13 mouse cellular contexts compared by ENCODE assay signal in the genomic region with DNA sequence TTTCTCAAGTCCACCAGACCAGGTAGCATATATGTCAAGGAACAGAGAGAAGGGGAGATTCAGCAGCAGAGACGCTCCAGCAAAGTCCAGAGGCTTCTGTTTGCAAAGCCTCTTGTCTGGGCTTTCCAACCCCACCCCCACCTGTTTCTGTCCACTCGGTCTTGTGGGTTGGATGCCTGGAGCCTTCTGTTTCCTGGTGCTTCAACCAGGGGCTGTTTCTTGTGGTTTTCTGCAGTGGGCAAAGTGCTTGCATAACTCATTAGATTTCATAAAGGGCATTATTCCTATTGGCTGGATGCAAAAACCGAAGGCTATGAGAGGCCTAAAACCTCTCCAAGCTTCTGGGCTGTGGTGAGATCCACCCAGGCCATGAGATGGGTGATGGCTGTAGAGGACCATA. TPM values are rescaled to one million over a fixed set of nuclear protein-coding genes. Genes with fewer than 3 reads are reported as not detected.
DNase-seq lines count a peak whose midpoint lies in the region; ATAC-seq lines count a peak whose summit lies in the region.
"Had no signal": no experiment of that assay in that cellular context is flagged by ENCODE, and none has a peak within 500 bp of the region (broad histone marks: within the 10 kb centered on the region; RNA-seq: fewer than 3 reads in every experiment).

No protein-coding gene starts in this region.

- 71% methylated on average over 3 of the region's 3 CpGs for WGBS in heart, embryonic 10.5 days
- WGBS in liver, embryonic 13.5 days (ENCODE audit: insufficient replicate concordance) = 42% methylated on average over 3 of the region's 3 CpGs

- no peaks in the 10 kb centered on the region for H3K9me3 ChIP-seq in heart, embryonic 10.5 days
- no peaks in the 10 kb centered on the region for H3K9me3 ChIP-seq in liver, embryonic 13.5 days (replicated peaks)

- DNase-seq in heart, embryonic 10.5 days (ENCODE audit: low spot score) = no peak
- DNase-seq in heart, postnatal 10 days = no peak
- DNase-seq in liver, embryonic 13.5 days = no peak
- no peak for DNase-seq in liver
- DNase-seq in lung, postnatal 36 days = peak; percentile 76
- no peak for DNase-seq in adrenal gland, postnatal 25 days
- no peak for DNase-seq in right cerebral cortex, postnatal 14 days
- DNase-seq: cerebellum, adult 11 months; kidney, adult 9 months; thymus, adult 2 months had no signal

- H3K4me2 ChIP-seq in liver, embryonic 13.5 days = no peak overlapping the region

- H3K9ac ChIP-seq in liver, embryonic 13.5 days = no peak overlapping the region

- peaks cover 56% of the 10 kb centered on the region for H3K36me3 ChIP-seq in heart, embryonic 10.5 days
- peaks cover 23% of the 10 kb centered on the region; the same call in 1 of the 2 replicates for H3K36me3 ChIP-seq in liver, embryonic 13.5 days

- H3K4me1 ChIP-seq in heart, embryonic 10.5 days = peaks cover 99% of the 10 kb centered on the region
- H3K4me1 ChIP-seq in liver, embryonic 13.5 days (replicated peaks) = peaks cover 84% of the 10 kb centered on the region

- H3K27ac ChIP-seq in heart, embryonic 10.5 days = peak overlapping the region; percentile 86; the same call in 1 of the 2 replicates
- peak overlapping the region; percentile 40; the same call in 1 of the 2 replicates for H3K27ac ChIP-seq in liver, embryonic 13.5 days
- H3K27ac ChIP-seq: hindbrain, postnatal 0 days had no signal

- H3K27me3 ChIP-seq in heart, embryonic 10.5 days (ENCODE audit: insufficient read depth, poor library complexity, severe bottlenecking) = no peaks in the 10 kb centered on the region
- no peaks in the 10 kb centered on the region for H3K27me3 ChIP-seq in liver, embryonic 13.5 days

- intact Hi-C loops in heart, postnatal 10 days (cut with DNase I) = no loop called here

- no peak for ATAC-seq in liver, embryonic 13.5 days (ENCODE audit: low read depth)
- ATAC-seq in common myeloid progenitor, adult 5-6 weeks (replicated peaks; ENCODE audit: low read depth, poor library complexity, severe bottlenecking) = peak; percentile 75
- ATAC-seq: forebrain, embryonic 16.5 days; hindbrain, postnatal 0 days had no signal

- H3K4me3 ChIP-seq in heart, embryonic 10.5 days = no peak overlapping the region
- no peak overlapping the region for H3K4me3 ChIP-seq in liver, embryonic 13.5 days (replicated peaks)

RNA-seq across cellular contexts. Expression of gene Zmiz1, which starts 45.3 kb away (rescaled TPM):
- 38.1 and 45.8 TPM in 2 replicates for polyA plus RNA-seq in heart, embryonic 10.5 days (2016; fragmentation: Nextera tagmentation; extraction: Ambion mirVana)
- 10 to 100 TPM; 70.9 to 72.0 TPM for total RNA-seq in heart, postnatal 10 days (2021)
- 4.5 TPM in 2 replicates for polyA plus RNA-seq in liver, embryonic 13.5 days (2015; fragmentation: Nextera tagmentation; extraction: Ambion mirVana)
- 15.7 and 23.1 TPM in 2 replicates for total RNA-seq in common myeloid progenitor, adult 5-6 weeks (2017)
- total RNA-seq in adrenal gland, postnatal 25 days (2021) = 125 and 153 TPM in 2 replicates
